Mouse (Mus musculus): ENCODE measurements around the gene Fgfr2.

GRCm38 (mm10) chr7:130637811-130638210 lies 2485.3 kb downstream of the Fgfr2 start:
- TF ChIP-seq POLR2A (IDR thresholded peaks at IDR 0.05; ENCODE audit: insufficient read length, low read depth) (no peak), USF1 (IDR thresholded peaks at IDR 0.05; ENCODE audit: low read depth) (no peak), TCF3 (IDR thresholded peaks at IDR 0.05; ENCODE audit: insufficient read length, low read depth) (no peak), MAX (IDR thresholded peaks at IDR 0.05; ENCODE audit: low read depth) (no peak), MYOD1 (IDR thresholded peaks at IDR 0.05; ENCODE audit: control insufficient read depth in 1 of 3, insufficient read length in 2 of 3, low read depth in 2 of 3) (peak in 1 of 3 experiments; percentile 16), E2F4 (IDR thresholded peaks at IDR 0.05; ENCODE audit: insufficient read depth) (no peak), POLR2AphosphoS2 (IDR thresholded peaks at IDR 0.05; ENCODE audit: insufficient read length, low read depth) (no peak), CEBPB (IDR thresholded peaks at IDR 0.05; ENCODE audit: insufficient read depth, poor library complexity, severe bottlenecking) (no peak), SRF (IDR thresholded peaks at IDR 0.05; ENCODE audit: control insufficient read depth, insufficient read length, low read depth) (no peak), TCF12 (IDR thresholded peaks at IDR 0.05; ENCODE audit: insufficient read depth, poor library complexity, severe bottlenecking) (no peak)
